Mouse (Mus musculus) kidney, postnatal 25 days (tissue): ENCODE results near the gene Rabgap1l.
"Not testable (repeated sequence)": the region's sequence is repeated elsewhere in the genome, so short reads cannot be mapped to it uniquely, and the experiment has no call there.

Experiments
- DNase-seq, 2 experiments: peaks; one replicate each; pipeline ENCODE4 v3.0.0; 2021; ENCODE audit warnings: mixed read lengths in 2 of 2

Rabgap1l gene

GRCm38 (mm10) chr1:160467443-160467842 is 325.6 kb downstream of the Rabgap1l start:
- no peak for DNase-seq

DNA sequence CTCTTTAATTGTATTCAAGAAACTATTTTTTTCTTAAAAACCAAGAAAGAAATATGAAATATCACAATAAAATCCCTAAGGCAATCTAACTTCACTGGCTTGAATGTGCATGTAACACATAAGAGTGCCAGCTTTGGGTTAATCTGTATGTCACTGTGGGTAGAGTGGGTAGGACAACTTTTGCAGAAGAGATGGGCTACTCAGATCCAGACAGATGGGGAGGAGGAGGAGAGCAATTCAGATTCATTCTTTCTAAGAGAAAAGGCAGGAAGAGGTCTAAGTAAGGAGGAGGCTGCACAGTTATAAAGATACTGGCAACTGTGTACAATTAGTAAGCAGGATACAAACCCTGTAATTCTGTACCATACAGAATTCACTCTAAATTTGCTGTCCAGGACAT is 327.8 kb downstream of the Rabgap1l start:
- DNase-seq, result no peak

- no peak for DNase-seq
Measured at GRCm38 (mm10) chr1:160464148-160464547, 328.9 kb downstream of the Rabgap1l start.

GRCm38 (mm10) chr1:160460346-160460745 is 332.7 kb downstream of the Rabgap1l start:
- no peak for DNase-seq

GRCm38 (mm10) chr1:160451663-160452062 is 341.3 kb downstream of the Rabgap1l start:
- DNase-seq, result no peak

DNA sequence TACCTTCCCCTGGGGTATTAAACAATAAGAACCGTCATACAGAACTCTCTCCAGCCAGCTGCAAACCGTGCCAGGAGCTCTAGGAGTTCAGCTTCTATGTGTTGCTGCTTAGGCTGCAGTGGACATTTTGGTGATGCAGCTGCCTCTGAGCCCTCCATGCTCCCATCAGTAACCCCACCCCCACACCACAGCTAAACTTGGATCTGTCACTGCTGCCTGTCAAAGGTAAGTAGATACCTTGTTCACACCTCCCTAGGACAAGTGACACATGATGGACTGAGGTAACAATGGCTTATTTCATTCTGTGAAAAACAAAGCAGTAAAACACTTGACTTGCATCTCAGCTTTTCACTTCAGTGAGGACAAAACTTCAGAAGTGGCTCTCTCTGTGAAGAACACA is 344.3 kb downstream of the Rabgap1l start:
- DNase-seq, result no peak

- DNase-seq, result no peak
Measured at GRCm38 (mm10) chr1:160446823-160447222, 346.2 kb downstream of the Rabgap1l start.

DNA sequence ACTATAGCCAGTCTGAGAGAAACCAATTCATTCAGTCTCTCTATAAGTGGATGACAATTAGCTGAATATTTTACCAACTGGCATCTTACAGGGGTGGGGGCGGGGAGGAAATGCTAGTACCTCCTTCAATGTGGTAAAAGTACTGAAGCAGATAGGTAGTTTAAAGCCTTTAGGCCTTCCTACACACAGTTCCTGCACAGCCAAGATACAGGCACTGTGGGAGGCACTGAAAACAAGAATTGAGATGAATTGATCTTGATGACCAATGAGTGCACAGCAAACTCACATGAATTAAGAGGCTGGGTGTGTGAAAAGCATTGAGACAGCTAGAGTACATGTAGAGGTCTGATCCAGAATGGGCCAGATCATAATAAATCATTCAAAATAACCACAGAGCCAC is 349.5 kb downstream of the Rabgap1l start:
- DNase-seq, result no peak

GRCm38 (mm10) chr1:160441679-160442078 is 351.3 kb downstream of the Rabgap1l start:
- DNase-seq, result no peak

DNA sequence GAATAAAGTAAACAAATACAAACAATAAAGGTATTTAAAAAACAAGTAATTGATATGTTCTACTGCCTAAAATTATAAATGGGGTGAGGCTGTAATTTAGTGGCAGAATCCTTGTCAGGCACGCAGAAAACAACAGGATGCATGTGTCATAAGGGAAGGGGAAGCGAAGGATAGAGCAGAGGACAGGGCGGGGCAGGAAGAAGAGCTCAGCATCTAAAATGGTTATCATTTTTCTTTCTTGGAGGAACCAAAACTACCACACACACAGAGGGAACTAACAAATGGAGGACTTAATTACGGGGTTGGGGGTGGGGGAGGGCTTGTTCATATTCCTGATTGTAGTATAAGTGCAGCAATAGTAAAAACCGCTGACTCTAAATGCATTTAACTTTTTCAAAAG is 351.9 kb downstream of the Rabgap1l start:
- no peak for DNase-seq

- no peak for DNase-seq
Measured at GRCm38 (mm10) chr1:160438820-160439219, 354.2 kb downstream of the Rabgap1l start.

DNA sequence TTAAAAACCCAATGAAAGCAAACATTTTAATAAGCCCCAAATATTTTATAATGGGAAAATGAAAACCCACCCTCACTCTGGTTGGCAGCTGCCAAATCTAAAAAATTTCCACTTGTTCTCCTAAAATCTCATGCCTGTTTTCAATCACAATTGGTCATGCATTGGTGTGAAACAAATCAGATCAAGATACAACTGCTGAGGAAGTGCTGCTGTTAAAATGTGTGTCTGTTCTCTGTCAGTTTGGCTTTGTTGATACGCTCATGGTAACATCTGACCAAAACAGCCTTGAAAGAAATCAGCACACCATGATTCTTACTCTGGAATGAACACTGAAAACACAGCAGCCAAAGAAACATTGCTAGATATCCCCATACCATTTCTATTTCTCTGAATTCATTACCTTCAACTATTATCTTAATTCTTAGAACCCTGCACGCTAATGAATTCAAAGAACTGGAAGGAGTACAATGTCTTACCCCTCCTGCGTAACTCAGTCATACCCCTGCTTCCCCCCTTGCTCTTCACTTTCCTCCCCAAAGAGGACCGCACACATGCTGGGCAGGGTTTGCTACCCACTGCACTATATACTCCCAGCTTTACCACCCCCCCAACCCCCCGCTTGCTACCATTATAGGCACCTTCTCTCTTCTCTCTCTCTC is 375.7 kb downstream of the Rabgap1l start:
- DNase-seq, result no peak

DNA sequence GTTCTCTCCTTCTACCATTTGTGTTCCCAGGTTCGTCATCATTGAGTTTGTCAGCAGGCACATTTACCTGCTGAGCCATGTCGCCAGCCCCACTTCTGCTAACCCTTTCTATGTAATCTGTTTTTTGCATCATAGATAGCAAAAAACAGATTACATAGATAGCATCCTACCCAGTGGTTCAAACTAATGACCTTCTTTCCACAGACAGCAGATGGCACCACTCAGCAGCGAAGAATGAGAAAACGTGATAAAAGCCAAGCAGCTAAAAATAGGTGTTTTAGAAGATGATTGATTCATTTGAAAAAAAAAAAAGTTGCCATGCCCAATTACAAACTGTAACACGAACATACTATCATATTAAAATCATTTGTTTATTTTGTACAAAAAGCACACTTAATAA is 382.2 kb downstream of the Rabgap1l start:
- no peak for DNase-seq

DNA sequence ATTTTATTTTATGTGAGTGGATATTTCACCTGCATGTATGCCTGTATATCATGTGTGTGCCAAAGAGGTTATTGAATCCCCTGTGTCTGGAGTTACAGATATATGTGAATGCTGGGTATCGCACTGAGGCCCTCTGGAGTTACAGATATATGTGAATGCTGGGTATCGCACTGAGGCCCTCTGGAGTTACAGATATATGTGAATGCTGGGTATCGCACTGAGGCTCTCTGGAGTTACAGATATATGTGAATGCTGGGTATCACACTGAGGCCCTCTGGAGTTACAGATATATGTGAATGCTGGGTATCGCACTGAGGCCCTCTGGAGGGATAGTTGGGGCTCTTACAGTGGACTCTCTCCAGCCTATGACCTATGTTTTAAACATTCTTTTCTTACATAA is 383.3 kb downstream of the Rabgap1l start:
- not testable (repeated sequence) for DNase-seq

- no peak for DNase-seq
Measured at GRCm38 (mm10) chr1:160409123-160409522, 383.9 kb downstream of the Rabgap1l start.

DNA sequence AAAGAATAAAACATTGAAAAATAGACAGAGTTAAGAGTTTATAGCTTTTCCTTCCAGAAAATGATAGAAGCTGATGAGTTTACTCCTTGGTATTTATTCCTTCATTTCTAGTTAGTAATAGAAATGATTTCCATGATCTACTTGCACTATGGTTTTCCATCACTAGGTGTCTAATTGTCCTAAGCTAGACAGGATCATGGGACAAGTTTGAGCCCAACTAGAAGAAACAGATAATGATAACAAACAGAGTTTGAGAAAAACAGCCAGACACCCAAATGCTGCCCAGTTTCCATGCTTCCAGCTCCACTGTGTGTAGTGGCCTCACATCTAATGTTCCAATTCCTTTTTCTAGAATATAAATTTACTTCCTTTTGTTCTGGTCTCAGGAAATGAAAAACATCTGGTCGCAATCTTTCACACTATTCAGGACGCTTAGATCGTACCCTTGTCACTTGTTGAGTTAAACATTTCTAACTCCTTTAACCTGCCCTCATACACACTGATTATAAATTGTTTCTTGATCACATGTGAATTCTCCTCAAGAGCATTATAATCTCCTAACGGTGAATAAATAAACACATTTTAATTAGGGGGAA is 384.6 kb downstream of the Rabgap1l start:
- DNase-seq, result no peak

- DNase-seq, result peak in 1 of 2 experiments; percentile 48
Measured at GRCm38 (mm10) chr1:160399428-160399827, 393.6 kb downstream of the Rabgap1l start.

- DNase-seq, result no peak
Measured at GRCm38 (mm10) chr1:160397037-160397436, 396.0 kb downstream of the Rabgap1l start.

GRCm38 (mm10) chr1:160387446-160387845 is 405.6 kb downstream of the Rabgap1l start:
- no peak for DNase-seq

GRCm38 (mm10) chr1:160378367-160378766 is 414.6 kb downstream of the Rabgap1l start:
- DNase-seq, result no peak

DNA sequence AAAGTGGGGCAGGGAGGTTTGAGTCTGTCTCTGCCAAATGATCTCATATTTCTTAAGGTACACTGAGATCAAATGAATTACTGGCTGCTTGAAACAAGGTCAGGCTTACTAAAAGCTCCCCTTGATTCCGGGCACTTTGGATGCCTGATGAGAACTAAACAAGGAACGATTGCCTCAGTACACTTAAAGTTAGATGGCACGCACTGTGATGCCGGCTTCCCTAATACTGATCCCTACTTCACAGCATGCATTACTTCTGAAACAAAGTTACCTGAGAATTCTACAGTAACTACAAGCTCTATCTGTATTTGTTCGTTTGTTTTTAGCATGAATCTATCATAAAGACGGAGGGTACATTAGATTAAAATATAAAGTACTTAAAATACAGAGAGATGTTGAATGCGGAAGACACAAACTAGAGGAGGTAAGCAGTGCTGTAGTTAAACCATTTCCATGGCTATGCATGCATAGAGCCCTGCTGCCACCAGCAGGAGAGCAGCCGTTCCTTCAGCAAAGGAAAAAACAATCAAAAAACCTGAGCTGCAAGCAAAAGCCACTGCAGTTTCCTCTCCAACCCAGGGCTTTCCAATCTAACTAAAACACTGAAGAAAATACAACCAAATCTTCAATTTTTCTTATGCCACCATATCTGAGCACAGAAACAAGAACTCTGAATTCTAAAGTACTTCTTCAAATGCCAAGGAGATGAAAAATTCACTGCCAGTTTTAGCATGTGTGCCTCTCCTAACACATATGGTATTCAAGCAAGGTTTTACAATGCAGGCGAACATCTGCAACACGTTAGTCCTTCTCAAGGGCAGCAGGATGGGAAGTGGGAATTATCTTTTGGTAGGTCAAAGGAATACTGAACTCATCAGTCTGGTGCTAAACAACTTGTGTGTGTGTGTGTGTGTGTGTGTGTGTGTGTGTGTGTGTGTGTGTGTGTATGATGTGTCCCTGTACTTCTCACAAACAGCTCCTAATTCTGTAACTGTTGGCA is 415.4 kb downstream of the Rabgap1l start:
- DNase-seq, result peak; percentile 19 to 40

DNA sequence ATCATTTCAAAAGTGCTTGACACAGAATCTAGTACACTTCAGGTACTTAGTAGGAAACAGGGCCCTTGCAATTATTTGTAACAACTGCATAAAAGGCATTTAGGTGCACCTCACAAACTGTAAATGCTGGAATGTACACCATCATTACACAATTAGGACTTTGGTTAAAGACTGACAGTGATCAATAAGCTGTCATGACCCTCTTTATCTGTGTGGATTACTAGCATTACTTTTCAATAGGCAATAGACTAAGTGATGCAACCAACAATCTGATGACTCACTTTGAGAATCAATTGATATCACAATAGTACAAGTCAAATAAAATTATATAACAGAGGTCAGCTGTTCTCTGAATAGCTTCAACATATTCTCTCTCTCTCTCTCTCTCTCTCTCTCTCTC is 418.5 kb downstream of the Rabgap1l start:
- DNase-seq, result no peak

DNA sequence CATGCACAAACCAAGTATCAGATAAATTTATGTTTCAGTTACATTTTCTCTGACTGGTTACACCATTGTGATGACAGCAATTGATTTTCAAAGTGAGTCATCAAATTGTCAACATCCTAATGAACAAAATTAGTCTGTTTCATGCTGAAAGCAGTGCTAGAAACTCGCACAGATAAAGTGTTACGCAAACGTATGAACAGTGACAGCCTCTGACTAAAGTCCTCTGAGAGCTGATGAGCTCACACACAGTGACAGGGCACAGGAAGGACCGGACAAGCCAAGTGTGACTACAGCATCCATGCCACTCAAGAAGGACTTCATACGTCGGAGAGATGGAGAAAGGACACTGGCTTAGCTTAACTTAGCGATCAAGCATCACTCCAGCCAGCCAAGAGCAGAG is 419.7 kb downstream of the Rabgap1l start:
- no peak for DNase-seq

- no peak for DNase-seq
Measured at GRCm38 (mm10) chr1:160371696-160372095, 421.3 kb downstream of the Rabgap1l start.
